Mouse (Mus musculus) forebrain, embryonic 16.5 days (tissue): ENCODE measurements at regions not wholly inside any gene's neighbourhood (a gene's known extent, or its start where the extent isn't known, plus 50 kb on each side); places are given as distances from the start of the nearest gene placed in this dataset.
A peak's percentile ranks its signal among the peaks of the same experiment; 100 is the strongest.

Experiments
- ATAC-seq: fragments of 200-750 bp; cut with Nextera tagmentation; 2 replicates; pipeline ENCODE4 v1.8.0; 2017; ENCODE audit warnings: mild to moderate bottlenecking, moderate library complexity
- H3K27ac ChIP-seq: fragments of 300-500 bp; sonication (generic); 2 replicates; pipeline ENCODE4 v1.5.1; 2014; ENCODE audit warnings: low read length, control low read depth
- H3K27me3 ChIP-seq: fragments of 300-500 bp; sonication (generic); replicated peaks from 2 replicates; pipeline ENCODE4 v1.6.1; 2014; ENCODE audit warnings: low read length; ENCODE audit not compliant: control insufficient read depth, insufficient read depth
- H3K36me3 ChIP-seq: fragments of 300-500 bp; sonication (generic); 2 replicates; pipeline ENCODE4 v1.6.1; 2014; ENCODE audit not compliant: control insufficient read depth, insufficient read depth
- H3K4me1 ChIP-seq: fragments of 300-500 bp; sonication (generic); replicated peaks from 2 replicates; pipeline ENCODE4 v1.6.1; 2014; ENCODE audit warnings: low read length; ENCODE audit not compliant: control insufficient read depth, insufficient read depth
- H3K4me2 ChIP-seq: fragments of 300-500 bp; sonication (generic); 2 replicates; pipeline ENCODE4 v1.6.1; 2014; ENCODE audit warnings: mild to moderate bottlenecking, low read length, control low read depth
- H3K4me3 ChIP-seq: fragments of 300-500 bp; sonication (generic); replicated peaks from 2 replicates; pipeline ENCODE4 v1.5.1; 2014; ENCODE audit warnings: mild to moderate bottlenecking, low read length, control low read depth
- H3K9ac ChIP-seq: fragments of 300-500 bp; sonication (generic); replicated peaks from 2 replicates; pipeline ENCODE4 v1.6.1; 2014; ENCODE audit warnings: low read depth, low read length, control low read depth
- H3K9me3 ChIP-seq: fragments of 300-500 bp; sonication (generic); 2 replicates; pipeline ENCODE4 v1.6.1; 2016; ENCODE audit warnings: low read length; ENCODE audit not compliant: control insufficient read depth
- WGBS: fragments of 180-500 bp; shearing (Covaris S2); extraction: QIAGEN DNeasy Blood & Tissue Kit; methylation state at CpG from one replicate; pipeline ENCODE4 v1.1.7; 2014; 5-methylcytosine and 5-hydroxymethylcytosine counted together

GRCm38 (mm10) chr9:33035401-33035800 is 399.4 kb downstream of the Ets1 start:
- no peaks in the 10 kb centered on the region for H3K4me1 ChIP-seq
- no peaks in the 10 kb centered on the region for H3K9me3 ChIP-seq
- no peak overlapping the region for H3K9ac ChIP-seq
- no peak for ATAC-seq
- no peak overlapping the region for H3K27ac ChIP-seq
- no peak overlapping the region for H3K4me3 ChIP-seq
- 75% methylated on average over 3 of the region's 3 CpGs for WGBS
- H3K27me3 ChIP-seq: no peaks in the 10 kb centered on the region
- no peak overlapping the region for H3K4me2 ChIP-seq
- H3K36me3 ChIP-seq: no peaks in the 10 kb centered on the region

GRCm38 (mm10) chr9:33039221-33039790 is 403.3 kb downstream of the Ets1 start:
- Histone ChIP-seq H3K4me1 (no peaks in the 10 kb centered on the region), H3K27me3 (no peaks in the 10 kb centered on the region), H3K4me2 (no peak overlapping the region), H3K27ac (no peak overlapping the region), H3K9ac (no peak overlapping the region), H3K9me3 (no peaks in the 10 kb centered on the region), H3K4me3 (no peak overlapping the region), H3K36me3 (no peaks in the 10 kb centered on the region)
- 73% methylated on average over 4 of the region's 4 CpGs for WGBS
- ATAC-seq: no peak

- no peak overlapping the region for H3K27ac ChIP-seq
- no peaks in the 10 kb centered on the region for H3K9me3 ChIP-seq
- 87% methylated on average over 4 of the region's 4 CpGs for whole genome bisulfite sequencing
- H3K4me2 ChIP-seq: no peak overlapping the region
- no peaks in the 10 kb centered on the region for H3K27me3 ChIP-seq
- no peaks in the 10 kb centered on the region for H3K36me3 ChIP-seq
- H3K4me1 ChIP-seq: no peaks in the 10 kb centered on the region
- no peak overlapping the region for H3K9ac ChIP-seq
- H3K4me3 ChIP-seq: no peak overlapping the region
- no peak for ATAC-seq
Observed at GRCm38 (mm10) chr9:33050789-33051188, 414.8 kb downstream of the Ets1 start.

GRCm38 (mm10) chr9:33060636-33061264 is 424.7 kb downstream of the Ets1 start:
- H3K9me3 ChIP-seq: no peaks in the 10 kb centered on the region
- H3K9ac ChIP-seq: no peak overlapping the region
- no peak overlapping the region for H3K4me3 ChIP-seq
- peaks cover 6% of the 10 kb centered on the region for H3K4me1 ChIP-seq
- 80% methylated on average over 6 of the region's 6 CpGs for WGBS
- ATAC-seq: no peak
- H3K27ac ChIP-seq: no peak overlapping the region
- H3K36me3 ChIP-seq: no peaks in the 10 kb centered on the region
- H3K4me2 ChIP-seq: no peak overlapping the region
- H3K27me3 ChIP-seq: peaks cover 6% of the 10 kb centered on the region; the same call in 1 of the 2 replicates

GRCm38 (mm10) chr9:33062476-33062875 is 426.5 kb downstream of the Ets1 start:
- Histone ChIP-seq H3K9ac (no peak overlapping the region), H3K4me3 (no peak overlapping the region), H3K9me3 (no peaks in the 10 kb centered on the region), H3K4me1 (peaks cover 6% of the 10 kb centered on the region), H3K27ac (no peak overlapping the region), H3K4me2 (no peak overlapping the region), H3K36me3 (no peaks in the 10 kb centered on the region), H3K27me3 (peaks cover 7% of the 10 kb centered on the region; the same call in 1 of the 2 replicates)
- ATAC-seq: peak; percentile 94
- 2% methylated on average over 4 of the region's 4 CpGs for WGBS

GRCm38 (mm10) chr9:33065331-33065730 is 429.3 kb downstream of the Ets1 start:
- ATAC-seq: no peak
- Histone ChIP-seq H3K27ac (no peak overlapping the region), H3K27me3 (peaks cover 10% of the 10 kb centered on the region; the same call in 1 of the 2 replicates), H3K4me1 (peaks cover 6% of the 10 kb centered on the region), H3K4me3 (no peak overlapping the region), H3K4me2 (no peak overlapping the region), H3K36me3 (no peaks in the 10 kb centered on the region), H3K9ac (no peak overlapping the region), H3K9me3 (no peaks in the 10 kb centered on the region)
- WGBS: 91% methylated on average over 3 of the region's 3 CpGs

- no peak overlapping the region for H3K4me3 ChIP-seq
- H3K9ac ChIP-seq: no peak overlapping the region
- H3K36me3 ChIP-seq: no peaks in the 10 kb centered on the region
- no peak for ATAC-seq
- no peaks in the 10 kb centered on the region for H3K9me3 ChIP-seq
- peaks cover 10% of the 10 kb centered on the region; the same call in 1 of the 2 replicates for H3K27me3 ChIP-seq
- WGBS: 91% methylated on average over 1 of the region's 1 CpGs
- peaks cover 2% of the 10 kb centered on the region; the same call in 1 of the 2 replicates for H3K4me1 ChIP-seq
- H3K27ac ChIP-seq: no peak overlapping the region
- H3K4me2 ChIP-seq: no peak overlapping the region
Observed at GRCm38 (mm10) chr9:33067521-33067920, 431.5 kb downstream of the Ets1 start.

GRCm38 (mm10) chr9:33070116-33070515 is 434.1 kb downstream of the Ets1 start:
- no peak overlapping the region for H3K4me2 ChIP-seq
- no peak overlapping the region for H3K4me3 ChIP-seq
- no peaks in the 10 kb centered on the region for H3K4me1 ChIP-seq
- ATAC-seq: no peak
- H3K9ac ChIP-seq: no peak overlapping the region
- 61% methylated on average over 3 of the region's 3 CpGs for WGBS
- no peaks in the 10 kb centered on the region for H3K36me3 ChIP-seq
- H3K27ac ChIP-seq: no peak overlapping the region
- H3K9me3 ChIP-seq: no peaks in the 10 kb centered on the region
- H3K27me3 ChIP-seq: peaks cover 7% of the 10 kb centered on the region; the same call in 1 of the 2 replicates

- ATAC-seq: no peak
- H3K9me3 ChIP-seq: no peaks in the 10 kb centered on the region
- H3K27ac ChIP-seq: no peak overlapping the region
- WGBS: 88% methylated on average over 3 of the region's 3 CpGs
- no peak overlapping the region for H3K9ac ChIP-seq
- no peak overlapping the region for H3K4me3 ChIP-seq
- H3K36me3 ChIP-seq: no peaks in the 10 kb centered on the region
- H3K27me3 ChIP-seq: no peaks in the 10 kb centered on the region
- H3K4me1 ChIP-seq: no peaks in the 10 kb centered on the region
- H3K4me2 ChIP-seq: no peak overlapping the region
Observed at GRCm38 (mm10) chr9:33080271-33080670, 444.2 kb downstream of the Ets1 start.
